Mouse (Mus musculus) MEL (cell line): Measurements from ENCODE around the gene Vmn1r32. TPM values are rescaled to one million over a fixed set of nuclear protein-coding genes. Genes with fewer than 3 reads are reported as not detected.

Experiments used
- DNase-seq: peaks from one replicate; pipeline ENCODE4 v3.0.0; 2011; ENCODE audit warnings: low read depth, low spot score
- H3K27ac ChIP-seq: 2 replicates; pipeline ENCODE4 v1.5.1; 2012; ENCODE audit warnings: low read depth, mild to moderate bottlenecking, control low read depth, low read length, moderate library complexity; ENCODE audit not compliant: control insufficient read depth
- H3K27me3 ChIP-seq, 2 experiments: fragments of 150-350 bp in 1 of 2; sonication (generic) in 1 of 2; 2 replicates each; pipeline ENCODE4 v1.6.1; 2012; ENCODE audit warnings: low read length in 2 of 2, mild to moderate bottlenecking in 2 of 2, improper control_type of control experiment in 1 of 2, moderate library complexity in 1 of 2; ENCODE audit not compliant: insufficient read depth in 2 of 2, control insufficient read depth in 1 of 2
- H3K36me3 ChIP-seq, 2 experiments: 2 replicates each; pipeline ENCODE4 v1.6.1; 2012 to 2014; ENCODE audit warnings: low read length in 2 of 2, improper control_type of control experiment in 1 of 2, inconsistent platforms in 1 of 2, mild to moderate bottlenecking in 1 of 2; ENCODE audit not compliant: insufficient read depth in 2 of 2, control insufficient read depth in 1 of 2
- H3K4me1 ChIP-seq, 2 experiments: fragments of 150-350 bp in 1 of 2; sonication (generic) in 1 of 2; 2 replicates each; pipeline ENCODE4 v1.6.1; 2012; ENCODE audit warnings: low read length in 2 of 2, improper control_type of control experiment in 1 of 2, mild to moderate bottlenecking in 1 of 2; ENCODE audit not compliant: insufficient read depth in 2 of 2, control insufficient read depth in 1 of 2
- H3K4me3 ChIP-seq, 2 experiments: fragments of 150-350 bp in 1 of 2; sonication (generic) in 1 of 2; 2 replicates each; pipeline ENCODE4 v1.5.1; 2012; ENCODE audit warnings: low read depth in 2 of 2, low read length in 2 of 2, mild to moderate bottlenecking in 2 of 2, moderate library complexity in 2 of 2, control low read depth in 1 of 2, improper control_type of control experiment in 1 of 2; ENCODE audit not compliant: control insufficient read depth in 1 of 2, insufficient read depth in 1 of 2
- H3K79me2 ChIP-seq: 2 replicates; pipeline ENCODE4 v1.6.1; 2012; ENCODE audit warnings: mild to moderate bottlenecking, low read length, moderate library complexity; ENCODE audit not compliant: control insufficient read depth, poor library complexity, insufficient read depth
- H3K9ac ChIP-seq: 2 replicates; pipeline ENCODE4 v1.6.1; 2012; ENCODE audit warnings: low read depth, mild to moderate bottlenecking, control low read depth, low read length, moderate library complexity; ENCODE audit not compliant: control insufficient read depth, poor library complexity, severe bottlenecking
- H3K9me3 ChIP-seq: fragments of 150-350 bp; sonication (generic); replicated peaks from 2 replicates; pipeline ENCODE4 v1.6.1; 2012; ENCODE audit warnings: mild to moderate bottlenecking, low read length, improper control_type of control experiment, moderate library complexity; ENCODE audit not compliant: insufficient read depth
- BHLHE40 ChIP-seq: IDR thresholded peaks from 2 replicates; pipeline ENCODE4 v1.6.1; 2012; ENCODE audit warnings: low read depth, mild to moderate bottlenecking, inconsistent platforms, low read length, improper control_type of control experiment, borderline replicate concordance
- CHD2 ChIP-seq: IDR thresholded peaks from 2 replicates; pipeline ENCODE4 v1.6.1; 2011; ENCODE audit warnings: low read length, improper control_type of control experiment
- CTCF ChIP-seq, 3 experiments: IDR thresholded peaks in 2 of 3; conservative IDR thresholded peaks in 1 of 3; 2 replicates each; pipeline ENCODE4 v1.5.1; 2011 to 2012; ENCODE audit warnings: low read length in 3 of 3, low read depth in 2 of 3, mild to moderate bottlenecking in 2 of 3, improper control_type of control experiment in 1 of 3, inconsistent platforms in 1 of 3, mixed read lengths in 1 of 3, moderate library complexity in 1 of 3; ENCODE audit not compliant: control insufficient read depth in 1 of 3, insufficient read depth in 1 of 3, poor library complexity in 1 of 3, severe bottlenecking in 1 of 3
- E2F4 ChIP-seq: IDR thresholded peaks from 2 replicates; pipeline ENCODE4 v1.6.1; 2011; ENCODE audit warnings: low read depth, low read length, improper control_type of control experiment, borderline replicate concordance
- ELF1 ChIP-seq: IDR thresholded peaks from 2 replicates; pipeline ENCODE4 v1.6.1; 2014; ENCODE audit warnings: low read depth, mild to moderate bottlenecking, inconsistent platforms, low read length, improper control_type of control experiment, moderate library complexity
- EP300 ChIP-seq, 2 experiments: IDR thresholded peaks; 2 replicates each; pipeline ENCODE4 v1.6.1; 2011; ENCODE audit warnings: improper control_type of control experiment in 2 of 2, low read length in 2 of 2, low read depth in 1 of 2, mild to moderate bottlenecking in 1 of 2
- ETS1 ChIP-seq: IDR thresholded peaks from 2 replicates; pipeline ENCODE4 v1.6.1; 2012; ENCODE audit warnings: low read depth, mild to moderate bottlenecking, inconsistent platforms, low read length, improper control_type of control experiment, moderate library complexity
- GABPA ChIP-seq: IDR thresholded peaks from 2 replicates; pipeline ENCODE4 v1.6.1; 2012; ENCODE audit warnings: low read depth, mild to moderate bottlenecking, inconsistent platforms, low read length, improper control_type of control experiment, moderate library complexity
- GATA1 ChIP-seq: IDR thresholded peaks from 2 replicates; pipeline ENCODE4 v1.6.1; 2011; ENCODE audit warnings: low read depth, low read length, improper control_type of control experiment
- JUND ChIP-seq: IDR thresholded peaks from 2 replicates; pipeline ENCODE4 v1.6.1; 2011; ENCODE audit warnings: low read depth, mild to moderate bottlenecking, improper control_type of control experiment, low read length
- KAT2A ChIP-seq: conservative IDR thresholded peaks from 2 replicates; pipeline ENCODE4 v1.6.1; 2012; ENCODE audit warnings: low read depth, low read length, improper control_type of control experiment, inconsistent platforms
- MAFK ChIP-seq: IDR thresholded peaks from 2 replicates; pipeline ENCODE4 v1.6.1; 2011; ENCODE audit warnings: low read depth, mild to moderate bottlenecking, low read length, improper control_type of control experiment, borderline replicate concordance
- MAZ ChIP-seq: IDR thresholded peaks from 2 replicates; pipeline ENCODE4 v1.6.1; 2012; ENCODE audit warnings: low read depth, mild to moderate bottlenecking, inconsistent platforms, low read length, improper control_type of control experiment
- MXI1 ChIP-seq: IDR thresholded peaks from 2 replicates; pipeline ENCODE4 v1.6.1; 2011; ENCODE audit warnings: mild to moderate bottlenecking, low read depth, low read length, improper control_type of control experiment
- MYC ChIP-seq: IDR thresholded peaks from 2 replicates; pipeline ENCODE4 v1.6.1; 2011; ENCODE audit warnings: low read depth, mild to moderate bottlenecking, low read length, improper control_type of control experiment, moderate library complexity
- NELFE ChIP-seq: IDR thresholded peaks from 2 replicates; pipeline ENCODE4 v1.6.1; 2011; ENCODE audit warnings: low read depth, low read length, improper control_type of control experiment
- NRF1 ChIP-seq: IDR thresholded peaks from 2 replicates; pipeline ENCODE4 v1.6.1; 2014; ENCODE audit warnings: low read depth, mild to moderate bottlenecking, inconsistent platforms, low read length, improper control_type of control experiment, moderate library complexity; ENCODE audit not compliant: poor library complexity, insufficient read depth, severe bottlenecking
- POLR2AphosphoS2 ChIP-seq: IDR thresholded peaks from 2 replicates; pipeline ENCODE4 v1.6.1; 2011; ENCODE audit warnings: low read length, improper control_type of control experiment
- POLR2AphosphoS5 ChIP-seq: IDR thresholded peaks from 2 replicates; pipeline ENCODE4 v1.6.1; 2012; ENCODE audit warnings: low read depth, borderline replicate concordance, mild to moderate bottlenecking, inconsistent platforms, low read length, moderate library complexity, mixed read lengths
- RAD21 ChIP-seq: IDR thresholded peaks from 2 replicates; pipeline ENCODE4 v1.6.1; 2011; ENCODE audit warnings: mild to moderate bottlenecking, low read depth, low read length, improper control_type of control experiment
- RCOR1 ChIP-seq: IDR thresholded peaks from 2 replicates; pipeline ENCODE4 v1.6.1; 2012; ENCODE audit warnings: low read depth, mild to moderate bottlenecking, inconsistent platforms, low read length, improper control_type of control experiment
- SIN3A ChIP-seq: IDR thresholded peaks from 2 replicates; pipeline ENCODE4 v1.6.1; 2012; ENCODE audit warnings: low read length, improper control_type of control experiment, inconsistent platforms
- TBP ChIP-seq: IDR thresholded peaks from 2 replicates; pipeline ENCODE4 v1.8.0; 2011; ENCODE audit warnings: low read depth, low read length, improper control_type of control experiment
- TCF12 ChIP-seq: IDR thresholded peaks from 2 replicates; pipeline ENCODE4 v1.6.1; 2014; ENCODE audit warnings: low read depth, mild to moderate bottlenecking, inconsistent platforms, low read length, improper control_type of control experiment, moderate library complexity
- UBTF ChIP-seq: IDR thresholded peaks from 2 replicates; pipeline ENCODE4 v1.6.1; 2012; ENCODE audit warnings: low read depth, mild to moderate bottlenecking, inconsistent platforms, low read length, improper control_type of control experiment, moderate library complexity, borderline replicate concordance; ENCODE audit not compliant: insufficient read depth
- USF1 ChIP-seq: IDR thresholded peaks from 2 replicates; pipeline ENCODE4 v1.6.1; 2014; ENCODE audit warnings: low read depth, mild to moderate bottlenecking, inconsistent platforms, low read length, improper control_type of control experiment, moderate library complexity
- USF2 ChIP-seq, 2 experiments: IDR thresholded peaks; 2 replicates each; pipeline ENCODE4 v1.6.1; 2011 to 2012; ENCODE audit warnings: improper control_type of control experiment in 2 of 2, low read length in 2 of 2, borderline replicate concordance in 1 of 2, inconsistent platforms in 1 of 2, low read depth in 1 of 2, mild to moderate bottlenecking in 1 of 2; ENCODE audit not compliant: insufficient read depth in 1 of 2
- ZC3H11A ChIP-seq: IDR thresholded peaks from 2 replicates; pipeline ENCODE4 v1.6.1; 2012; ENCODE audit warnings: low read depth, mild to moderate bottlenecking, inconsistent platforms, low read length, improper control_type of control experiment
- ZMIZ1 ChIP-seq: IDR thresholded peaks from 2 replicates; pipeline ENCODE4 v1.6.1; 2012; ENCODE audit warnings: low read depth, mild to moderate bottlenecking, inconsistent platforms, low read length, improper control_type of control experiment, moderate library complexity
- polyA plus RNA-seq, 2 experiments: library from polyadenylated mRNA; stranded (reverse) in 1 of 2; unstranded in 1 of 2; fragments of >175 nt in 1 of 2; fragments of >200 nt in 1 of 2; gene quantifications; 2 replicates each; pipeline versions ENCODE4 v1.2.1 to v1.2.4; 2012; ENCODE audit warnings: low replicate concordance in 2 of 2, low read depth in 1 of 2; ENCODE audit not compliant: insufficient read length in 2 of 2, insufficient read depth in 1 of 2, missing spikeins in 1 of 2
- total RNA-seq: library from RNA; depleted of rRNA; stranded (reverse); fragments of 300-350 nt; gene quantifications from 2 replicates; pipeline ENCODE4 v1.2.3, GENCODE M21; 2012

Gene Vmn1r32
- total and polyA plus RNA-seq, 3 experiments = 0.19 TPM; not detected in 2

GRCm38 (mm10) chr6:66528386-66528785 is 31.5 kb downstream of the Vmn1r32 start:
- no peaks in the 10 kb centered on the region for H3K4me1 ChIP-seq
- no peak overlapping the region for H3K9ac ChIP-seq
- H3K9me3 ChIP-seq = no peaks in the 10 kb centered on the region
- H3K79me2 ChIP-seq = no peaks in the 10 kb centered on the region
- TF ChIP-seq MAZ (no peak), ZMIZ1 (no peak), TBP (no peak), ETS1 (no peak), GATA1 (no peak), BHLHE40 (no peak), POLR2AphosphoS2 (no peak), RAD21 (no peak), NELFE (no peak), MAFK (no peak), CHD2 (no peak), KAT2A (no peak), RCOR1 (no peak), USF2 (IDR thresholded peaks at IDR 0.05; ENCODE audit: borderline replicate concordance in 1 of 2, insufficient read depth in 1 of 2, low read depth in 1 of 2, low read length in 2 of 2) (no peak), SIN3A (no peak), EP300 (IDR thresholded peaks at IDR 0.05; ENCODE audit: low read depth in 1 of 2, low read length in 2 of 2) (no peak), ZC3H11A (no peak), CTCF (IDR thresholded peaks at IDR 0.05 in 2 of 3, conservative IDR thresholded peaks at IDR 0.05 in 1 of 3; ENCODE audit: control insufficient read depth in 1 of 3, insufficient read depth in 1 of 3, low read depth in 2 of 3, low read length in 3 of 3, poor library complexity in 1 of 3, severe bottlenecking in 1 of 3) (no peak), ELF1 (no peak)
- DNase-seq = no peak
- no peaks in the 10 kb centered on the region; a peak in 1 of 4 replicates for H3K27me3 ChIP-seq
- no peak overlapping the region for H3K27ac ChIP-seq
- H3K4me3 ChIP-seq = no peak overlapping the region
- no peaks in the 10 kb centered on the region for H3K36me3 ChIP-seq

GRCm38 (mm10) chr6:66516368-66516767 is 43.5 kb downstream of the Vmn1r32 start:
- Histone ChIP-seq H3K36me3 (no peaks in the 10 kb centered on the region), H3K9me3 (no peaks in the 10 kb centered on the region), H3K79me2 (no peaks in the 10 kb centered on the region; the same call in 1 of the 2 replicates), H3K27ac (no peak overlapping the region), H3K4me1 (no peaks in the 10 kb centered on the region), H3K9ac (no peak overlapping the region), H3K27me3 (no peaks in the 10 kb centered on the region), H3K4me3 (no peak overlapping the region)
- no peak for DNase-seq
- TF ChIP-seq E2F4 (no peak), TCF12 (no peak), MAFK (no peak), RCOR1 (no peak), MXI1 (no peak), MYC (no peak), USF1 (no peak), ZMIZ1 (no peak), GABPA (no peak), NRF1 (no peak), MAZ (no peak), CHD2 (no peak), UBTF (no peak), JUND (no peak), POLR2AphosphoS5 (no peak)
